28 mouse cellular contexts compared by ENCODE assay signal in the genomic region with DNA sequence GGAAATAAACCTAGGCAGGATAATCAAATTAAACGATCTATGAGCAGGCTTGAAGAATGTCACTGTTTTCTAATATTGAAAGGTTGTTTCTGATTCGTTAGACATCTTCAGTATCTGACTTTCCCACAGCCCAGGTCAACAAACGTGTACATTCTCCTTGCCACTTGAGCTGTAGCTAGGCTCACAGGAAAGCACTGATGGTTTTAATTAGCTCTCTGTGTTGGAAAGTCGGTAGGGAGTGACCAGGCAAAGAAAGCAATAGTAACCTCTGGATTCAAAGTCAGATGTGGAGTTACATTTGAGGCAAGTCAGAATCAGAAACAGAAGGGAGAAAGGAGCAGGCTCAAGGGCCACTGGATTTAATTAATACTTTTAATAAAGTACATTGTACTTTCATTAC. TPM values are rescaled to one million over a fixed set of nuclear protein-coding genes. Genes with fewer than 3 reads are reported as not detected.
DNase-seq lines count a peak whose midpoint lies in the region; TF ChIP-seq lines count a peak whose summit lies in the region.
"Had no signal": no experiment of that assay in that cellular context is flagged by ENCODE, and none has a peak within 500 bp of the region (broad histone marks: within the 10 kb centered on the region; RNA-seq: fewer than 3 reads in every experiment).

No protein-coding gene starts in this region.

- no peak overlapping the region for H3K27ac ChIP-seq in embryonic facial prominence, embryonic 10.5 days (replicated peaks)
- H3K27ac ChIP-seq in kidney, adult 2 months (ENCODE audit: insufficient read depth, low read depth, low read length), result no peak overlapping the region
- H3K27ac ChIP-seq: embryonic facial prominence, embryonic 13.5 days; forebrain, embryonic 12.5 days; forebrain, embryonic 15.5 days; gastrocnemius, adult 2 months; hindbrain, embryonic 12.5 days; hindbrain, embryonic 15.5 days; intestine, embryonic 15.5 days had no signal

- no peaks in the 10 kb centered on the region for H3K9me3 ChIP-seq in embryonic facial prominence, embryonic 10.5 days
- H3K9me3 ChIP-seq: embryonic facial prominence, embryonic 13.5 days; forebrain, embryonic 15.5 days; hindbrain, embryonic 12.5 days; hindbrain, embryonic 15.5 days; intestine, embryonic 15.5 days had no signal

- no peaks in the 10 kb centered on the region for H3K36me3 ChIP-seq in embryonic facial prominence, embryonic 10.5 days (replicated peaks)
- H3K36me3 ChIP-seq in kidney, adult 2 months (ENCODE audit: control insufficient read depth, insufficient read depth, low read length), result no peaks in the 10 kb centered on the region
- H3K36me3 ChIP-seq: embryonic facial prominence, embryonic 13.5 days; forebrain, embryonic 12.5 days; forebrain, embryonic 15.5 days; G1E; hindbrain, embryonic 12.5 days; hindbrain, embryonic 15.5 days; intestine, embryonic 15.5 days had no signal

- H3K27me3 ChIP-seq in embryonic facial prominence, embryonic 10.5 days (replicated peaks; ENCODE audit: low read depth, poor library complexity, severe bottlenecking), result no peaks in the 10 kb centered on the region
- H3K27me3 ChIP-seq in kidney, adult 2 months (replicated peaks; ENCODE audit: control insufficient read depth, insufficient read depth, low read length), result no peaks in the 10 kb centered on the region
- H3K27me3 ChIP-seq: embryonic facial prominence, embryonic 13.5 days; forebrain, embryonic 15.5 days; intestine, embryonic 15.5 days had no signal

- WGBS in embryonic facial prominence, embryonic 10.5 days, result 30% methylated on average over 4 of the region's 4 CpGs
- WGBS in kidney, adult 2 months, result 45% methylated on average over 4 of the region's 4 CpGs

- peak; percentile 23 for DNase-seq in 3T3-L1 (ENCODE audit: low read depth, low spot score)
- DNase-seq in embryo, embryonic 10.5 days (ENCODE audit: low spot score), result peak; percentile 68
- DNase-seq in embryonic facial prominence, embryonic 10.5 days (ENCODE audit: low spot score), result peak; percentile 39
- peak; percentile 72 for DNase-seq in hindlimb bud, embryonic 11.5 days (ENCODE audit: extremely low spot score, low read depth, low spot score)
- DNase-seq in lung, postnatal 10 days, result no peak
- no peak for DNase-seq in kidney, adult 2 months
- DNase-seq in liver, result no peak
- no peak for DNase-seq in spleen, postnatal 10 days (ENCODE audit: low spot score in 2 of 2)
- DNase-seq: adrenal gland, adult 2 months; adrenal gland, postnatal 14 days; B cell, adult 2 months; cerebellum, adult 11 months; cerebellum, adult 8-10 months; cerebellum, postnatal 10 days; cerebellum, postnatal 36 days; gastrocnemius, adult 2 months; gastrocnemius, postnatal 14 days; heart, adult 11 months had no signal

- TF ChIP-seq CTCF in kidney, adult 2 months (conservative IDR thresholded peaks at IDR 0.05; ENCODE audit: insufficient read depth, insufficient read length, low read depth, low read length), result no peak

- TF ChIP-seq POLR2A in kidney, adult 2 months (IDR thresholded peaks at IDR 0.05; ENCODE audit: low read depth, low read length), result no peak

- no peak overlapping the region for H3K4me3 ChIP-seq in embryonic facial prominence, embryonic 10.5 days
- no peak overlapping the region for H3K4me3 ChIP-seq in kidney, adult 2 months (ENCODE audit: insufficient read depth, low read depth, low read length)
- H3K4me3 ChIP-seq: embryonic facial prominence, embryonic 13.5 days; erythroblast, embryonic 14.5 days; forebrain, embryonic 12.5 days; forebrain, embryonic 15.5 days; gastrocnemius, adult 2 months; hindbrain, embryonic 12.5 days; hindbrain, embryonic 15.5 days; intestine, embryonic 15.5 days had no signal

- H3K4me1 ChIP-seq in embryonic facial prominence, embryonic 10.5 days, result peaks cover 18% of the 10 kb centered on the region
- no peaks in the 10 kb centered on the region for H3K4me1 ChIP-seq in kidney, adult 2 months (ENCODE audit: control insufficient read depth, insufficient read depth, low read length)
- H3K4me1 ChIP-seq: embryonic facial prominence, embryonic 13.5 days; intestine, embryonic 15.5 days had no signal

RNA-seq across cellular contexts. Expression of gene Cldn18, which starts 30.7 kb away (rescaled TPM):
- polyA plus RNA-seq in embryonic facial prominence, embryonic 10.5 days (2016; fragmentation: Nextera tagmentation; extraction: Ambion mirVana), result not detected in 2 replicates
- 0.08 and 0.11 TPM in 2 replicates for polyA plus RNA-seq in kidney, adult 2 months (2012; rRNA removed)
- polyA plus RNA-seq: adrenal gland, adult 2 months; cortical plate, adult 2 months; erythroblast, embryonic 14.5 days; forebrain, embryonic 12.5 days; forebrain, embryonic 15.5 days; G1E; heart, embryonic 14.5 days; hindbrain, embryonic 12.5 days had no signal

Comparison
In these comparisons a context has a peak if more than half of its experiments do, and no peak if none do; other contexts are left out.
1. DNase-seq: peak in 3T3-L1 (single experiment), embryo, embryonic 10.5 days (single experiment), embryonic facial prominence, embryonic 10.5 days (single experiment) and hindlimb bud, embryonic 11.5 days (single experiment); none in lung, postnatal 10 days (single experiment), kidney, adult 2 months (single experiment), liver (single experiment) and spleen, postnatal 10 days (0 of 2).